Mouse (Mus musculus) testis, postnatal 14 days (tissue): Measurements from ENCODE around the gene Tespa1.
"Not testable (repeated sequence)": the region's sequence is repeated elsewhere in the genome, so short reads cannot be mapped to it uniquely, and the experiment has no call there.

ENCODE experiments used
- DNase-seq: peaks from one replicate; pipeline ENCODE4 v3.0.0; 2021; ENCODE audit warnings: low spot score

Tespa1 gene

DNA sequence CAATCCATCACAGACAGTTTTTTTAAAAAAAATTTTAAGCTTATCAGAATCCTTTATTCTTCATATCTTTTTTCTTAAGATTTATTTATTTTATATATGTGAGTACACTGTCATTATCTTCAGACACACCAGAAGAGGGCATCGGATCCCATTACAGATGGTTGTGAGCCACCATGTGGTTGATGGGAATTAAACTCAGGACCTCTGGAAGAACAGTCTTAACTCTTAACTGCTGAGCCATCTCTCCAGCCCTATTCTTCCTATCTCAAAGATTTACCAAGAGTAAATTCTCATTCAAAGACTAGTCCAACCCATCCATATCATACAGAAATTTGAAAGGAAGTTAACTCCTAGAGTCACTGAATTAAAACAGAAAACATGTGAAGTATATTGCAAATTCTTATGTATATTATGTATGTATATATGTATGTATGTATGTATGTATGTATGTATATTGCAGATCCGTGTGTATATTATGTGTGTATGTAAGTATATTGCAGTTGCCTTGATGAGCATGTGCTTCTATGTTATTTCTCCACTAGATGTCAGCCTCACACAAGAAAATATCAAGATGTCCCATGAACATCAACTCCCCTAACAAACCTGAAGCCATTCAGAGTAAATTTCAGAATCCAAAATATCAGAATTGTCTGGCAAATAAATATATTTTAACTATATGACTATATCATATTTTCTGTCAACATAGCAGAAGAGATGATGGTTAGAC, 40.9 kb downstream of the Tespa1 start:
- no peak for DNase-seq

DNA sequence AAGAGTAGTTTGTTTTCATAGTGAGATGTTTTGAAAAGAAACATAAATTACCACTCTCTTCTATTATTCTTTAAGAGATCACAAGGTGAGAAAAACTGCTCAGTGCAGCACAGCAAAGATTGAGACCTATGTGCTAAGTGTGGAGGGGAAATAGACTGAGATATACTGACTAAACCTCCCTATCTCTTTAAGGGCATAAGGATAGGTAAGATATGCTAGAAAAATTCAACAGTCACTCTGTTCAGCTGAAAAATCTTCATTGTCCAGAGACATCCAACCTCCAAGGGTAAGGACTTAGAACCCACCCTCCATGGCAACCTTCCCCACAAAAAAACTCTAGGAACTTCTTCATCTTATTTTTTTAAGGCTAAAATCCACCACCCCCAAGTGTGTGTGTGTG, 42.1 kb downstream of the Tespa1 start:
- DNase-seq, result no peak

DNA sequence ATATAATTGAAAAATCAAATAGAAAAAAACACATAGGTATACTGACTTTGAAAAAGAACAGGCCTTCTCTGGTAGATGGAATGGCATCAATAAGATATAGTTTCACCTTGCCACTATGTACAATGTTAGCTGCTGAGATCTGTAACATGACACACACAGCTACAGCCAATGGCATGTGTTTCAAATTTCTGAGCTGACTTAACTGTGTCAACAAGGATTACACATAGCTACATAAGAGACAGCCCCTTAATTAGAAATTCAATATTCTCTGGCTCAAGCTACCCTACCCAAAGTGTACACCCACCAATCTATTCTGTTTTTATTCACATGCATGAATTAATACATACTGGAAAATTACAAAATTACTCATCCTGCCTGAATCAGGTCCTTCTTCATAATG, 45.7 kb downstream of the Tespa1 start:
- DNase-seq, result no peak

DNA sequence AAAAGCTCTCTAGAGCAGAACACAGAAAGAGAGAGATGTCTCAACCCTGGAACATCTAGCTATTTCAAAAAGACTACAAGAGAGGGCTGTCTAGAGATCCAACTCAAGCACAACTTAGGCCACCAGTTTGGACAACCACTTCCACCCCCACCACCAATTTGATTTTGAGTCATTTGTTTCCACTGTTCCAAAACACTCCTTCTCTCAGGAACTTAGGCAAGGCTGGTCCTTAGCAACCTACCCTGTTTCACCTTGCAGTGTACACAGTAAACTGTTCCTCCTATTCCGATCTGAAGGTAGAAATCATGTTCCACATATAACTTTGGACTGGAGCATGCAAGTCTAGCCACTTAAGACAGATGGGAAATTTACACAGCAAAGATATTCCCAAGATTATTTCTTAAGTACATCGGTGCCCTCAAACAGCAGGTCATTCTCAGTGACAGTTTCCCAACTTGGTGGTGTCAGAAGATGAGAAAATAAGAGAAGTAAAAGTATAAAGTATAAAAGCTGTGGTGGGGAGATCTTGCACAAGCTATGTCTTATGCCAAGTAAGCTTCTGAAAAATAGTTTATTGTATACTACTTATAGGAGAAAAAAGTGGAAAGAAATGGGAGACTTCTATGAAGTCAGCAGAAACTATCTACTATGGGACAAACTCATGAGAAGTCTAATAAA, 47.5 kb downstream of the Tespa1 start:
- DNase-seq, result no peak

DNA sequence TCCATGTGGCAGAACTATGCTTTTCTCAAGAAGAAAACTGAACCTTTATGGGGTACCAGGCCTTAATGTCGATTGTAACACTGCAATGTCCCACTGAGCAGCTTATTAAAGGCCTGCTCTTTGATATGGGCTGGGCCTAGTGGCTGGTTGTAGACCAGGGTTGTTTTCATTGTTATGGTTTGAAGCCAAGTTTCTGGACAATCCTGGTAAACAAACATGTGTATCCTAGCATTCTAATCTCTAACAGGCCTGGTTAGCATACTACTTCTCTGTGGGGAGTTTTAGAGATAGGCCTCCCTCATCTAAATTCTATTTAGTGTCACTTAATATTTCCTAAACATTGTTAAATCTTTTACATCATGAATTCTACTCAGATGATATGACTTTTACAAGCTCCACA, 49.0 kb downstream of the Tespa1 start:
- DNase-seq, result no peak

DNA sequence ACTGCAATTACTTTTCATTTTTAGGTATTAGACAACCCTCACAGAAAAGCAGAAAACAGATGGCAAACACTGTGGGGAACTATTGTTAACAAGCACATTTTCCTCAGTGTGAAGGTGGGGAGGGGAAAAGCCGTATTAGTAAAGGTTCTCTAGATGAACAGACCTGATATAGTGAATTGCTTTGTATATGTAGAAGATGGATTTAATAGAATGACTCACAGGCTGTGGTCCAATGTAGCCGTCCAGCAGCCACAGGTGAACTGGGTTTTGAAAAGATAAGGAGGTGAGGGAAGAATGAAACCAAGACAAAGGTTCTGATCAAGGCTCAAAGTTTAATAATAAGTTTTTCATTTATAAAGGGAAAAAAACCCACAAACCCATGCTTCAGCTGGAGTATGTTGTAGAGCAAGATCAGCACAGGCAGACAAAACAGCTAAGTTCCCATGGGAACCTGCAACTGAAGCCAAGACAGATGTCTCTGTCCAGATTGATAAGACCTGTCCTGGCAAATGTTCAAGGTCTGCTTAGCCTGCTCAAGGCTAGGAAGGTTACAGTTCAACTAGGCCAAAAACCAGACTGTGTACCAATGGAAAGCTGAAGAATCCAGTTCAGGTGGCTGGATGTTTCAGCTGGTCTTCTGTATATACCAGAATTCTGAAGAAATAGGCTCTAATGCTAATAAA, 50.0 kb downstream of the Tespa1 start:
- peak; percentile 14 for DNase-seq

DNA sequence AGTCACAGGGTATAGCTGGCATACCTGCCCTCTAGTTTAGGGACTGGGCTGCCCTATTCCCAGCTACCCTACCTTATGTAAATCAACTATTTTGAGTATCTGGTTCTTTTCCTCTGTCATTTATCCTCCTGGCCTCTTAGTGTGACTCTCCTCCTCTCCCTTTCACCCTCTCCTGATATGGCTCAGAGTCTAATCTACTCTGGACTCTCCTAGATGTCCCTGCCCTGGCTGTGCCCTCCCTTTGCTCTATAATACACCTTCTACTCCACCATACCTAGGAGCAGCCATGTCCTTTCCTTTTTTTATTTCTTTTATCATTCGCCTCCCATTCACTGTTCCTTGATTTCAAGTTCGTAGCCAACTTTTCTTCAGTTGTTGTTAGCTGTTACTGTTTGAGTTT, 52.5 kb downstream of the Tespa1 start:
- no peak for DNase-seq

DNA sequence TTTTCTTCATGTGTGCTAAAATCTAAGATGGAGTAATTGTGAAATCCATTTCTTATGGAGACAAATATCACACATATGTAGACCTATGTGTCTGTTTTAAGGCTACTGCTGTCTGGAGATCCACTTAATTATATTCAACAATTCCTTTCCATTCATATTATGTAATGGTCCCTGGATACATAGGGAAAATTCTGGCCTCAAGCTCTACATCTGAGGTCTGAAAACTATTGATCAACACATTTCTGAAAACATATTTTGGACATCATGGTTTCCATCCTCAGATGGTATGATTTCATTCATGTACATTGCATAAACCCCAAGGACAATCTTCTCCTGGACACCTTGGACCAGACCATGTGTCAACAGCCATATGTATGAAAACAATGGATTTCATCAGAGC, 71.6 kb downstream of the Tespa1 start, which contains the start of gene Vmn2r84:
Gene Vmn2r84 (minus strand): TSS at position 101 of the 400 bp plus-strand sequence.
- DNase-seq, result no peak

DNA sequence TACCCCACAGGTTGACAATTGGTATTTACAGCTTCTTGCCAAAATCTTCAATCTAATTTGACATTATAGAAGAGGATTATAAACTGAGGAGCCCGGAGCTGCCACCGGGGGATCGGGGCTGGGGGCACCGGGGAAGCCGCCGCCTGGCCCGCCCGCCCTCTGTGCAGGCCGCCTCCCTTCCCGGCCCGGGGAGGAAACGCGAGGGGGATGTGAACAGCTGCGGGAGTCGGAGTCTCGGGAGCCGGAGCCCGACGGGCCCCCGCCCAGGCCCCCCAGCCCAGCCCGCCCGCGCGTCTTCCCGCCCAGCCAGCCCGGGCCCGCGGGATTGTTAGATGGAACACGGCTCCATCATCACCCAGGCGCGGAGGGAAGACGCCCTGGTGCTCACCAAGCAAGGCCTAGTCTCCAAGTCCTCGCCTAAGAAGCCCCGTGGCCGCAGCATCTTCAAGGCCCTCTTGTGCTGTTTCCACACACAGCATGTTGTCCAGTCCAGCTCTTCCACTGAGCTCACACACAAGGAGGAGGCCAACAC, 89.6 kb downstream of the Tespa1 start:
- DNase-seq, result not testable (repeated sequence)
